Mouse (Mus musculus) MEL-GATA-1-ER (cell line): ENCODE measurements around the gene Errfi1.
A peak's percentile ranks its signal among the peaks of the same experiment; 100 is the strongest.

Source experiments
- DNase-seq: peaks from one replicate; pipeline ENCODE4 v3.0.0-alpha.2; 2012; ENCODE audit warnings: low read depth; ENCODE audit errors: extremely low read depth

The Errfi1 gene

GRCm38 (mm10) chr4:150853680-150854461 lies at the start of gene Errfi1:
Gene Errfi1, plus strand, starts transcription at chr4:150853919.
- no peak for DNase-seq

DNA sequence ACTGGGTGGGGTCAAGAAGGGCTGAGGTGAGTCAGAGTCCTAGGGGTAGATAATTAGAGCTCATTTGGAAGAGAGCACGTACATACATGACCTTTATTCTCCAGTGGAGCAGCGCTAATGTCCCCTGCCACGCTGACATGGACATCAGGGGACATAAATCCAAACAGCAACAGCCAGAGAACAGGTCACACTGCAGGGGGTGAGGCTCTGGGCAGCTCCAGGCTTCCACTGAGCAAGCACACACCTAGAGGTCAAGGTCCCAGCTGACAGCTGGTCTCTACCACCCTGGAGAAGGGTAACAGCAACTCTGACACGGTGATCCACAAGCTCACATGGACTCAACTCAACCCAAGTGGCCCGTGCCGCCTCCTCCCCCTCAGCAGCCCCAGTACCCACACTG lies 49.5 kb upstream of the Errfi1 start:
- no peak for DNase-seq

DNA sequence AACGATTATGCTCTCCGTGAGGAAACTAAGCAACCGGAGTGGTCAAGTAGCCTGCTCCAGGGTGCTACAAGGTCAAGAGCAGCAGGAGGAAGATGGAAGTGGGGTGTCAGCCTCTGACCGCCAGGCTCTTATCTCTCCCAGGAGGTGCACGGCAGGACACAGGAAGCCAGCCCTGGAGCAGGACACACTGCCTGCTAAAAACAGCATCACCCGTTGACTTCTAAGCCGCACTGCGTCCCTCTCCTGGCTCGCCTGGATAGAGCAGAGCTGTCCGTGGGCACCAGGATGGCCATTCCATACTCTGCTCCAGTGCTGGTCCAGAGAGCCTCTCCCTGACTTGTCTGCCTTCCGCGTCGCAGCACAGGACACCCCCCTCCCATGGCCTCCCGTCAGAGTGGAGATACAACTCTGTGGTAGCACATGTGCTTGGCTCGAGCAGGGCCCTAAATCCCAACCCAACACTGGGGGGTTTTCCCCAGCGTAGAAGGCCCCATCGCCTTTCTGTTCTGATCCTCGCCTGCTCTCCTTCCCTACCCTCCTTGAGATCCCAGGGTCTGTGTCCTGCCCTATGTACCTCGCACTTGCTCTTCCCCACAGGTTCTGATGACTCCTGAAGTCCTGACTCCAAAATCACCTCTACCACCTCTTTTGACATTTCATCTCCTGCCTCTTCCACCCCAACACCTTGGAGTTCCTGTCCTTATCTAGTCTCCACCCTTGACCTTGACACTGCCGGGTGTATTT lies 45.8 kb upstream of the Errfi1 start:
- DNase-seq, result no peak

- peak; percentile 73 for DNase-seq
These were observed 45.3 kb upstream of the Errfi1 start for GRCm38 (mm10) chr4:150808471-150808847.

DNA sequence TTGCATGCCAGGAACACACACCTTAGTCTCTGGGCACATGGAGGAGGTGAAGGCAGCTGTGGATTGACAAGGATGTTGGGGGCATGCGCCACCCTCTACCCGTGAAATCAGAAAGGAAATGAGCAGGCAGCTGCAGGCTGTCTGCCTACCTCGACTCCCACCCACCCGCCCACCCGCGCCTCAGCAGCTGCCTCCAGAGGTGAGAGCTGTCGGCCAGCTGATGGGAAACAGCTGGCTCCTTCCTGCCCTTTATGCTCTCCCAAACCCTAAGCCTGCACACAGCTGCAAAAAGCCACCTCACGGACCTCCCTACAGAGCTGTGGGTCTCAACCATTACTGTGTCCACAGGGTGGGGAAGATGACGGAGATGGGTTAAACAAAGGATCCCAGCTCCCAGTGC lies 44.4 kb upstream of the Errfi1 start:
- DNase-seq, result no peak

DNA sequence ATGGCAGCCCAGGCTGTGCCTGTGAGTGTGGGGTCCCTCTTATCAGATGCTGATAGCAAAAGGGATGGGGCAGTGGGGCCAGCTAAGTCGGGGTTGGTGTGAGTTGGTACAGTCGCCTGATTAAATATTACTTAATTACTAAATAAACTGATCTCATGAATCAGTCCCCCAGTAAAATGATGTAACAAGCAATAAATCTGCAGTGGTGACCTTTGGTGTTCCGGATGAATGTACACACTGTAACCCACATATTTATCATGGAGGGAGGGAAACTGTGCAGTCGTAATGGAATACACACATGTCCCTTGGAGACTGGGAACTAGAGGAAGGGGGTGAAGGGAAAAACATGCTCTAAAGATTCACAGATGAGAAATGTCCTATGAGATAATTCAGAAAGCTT lies 38.6 kb upstream of the Errfi1 start:
- no peak for DNase-seq

DNA sequence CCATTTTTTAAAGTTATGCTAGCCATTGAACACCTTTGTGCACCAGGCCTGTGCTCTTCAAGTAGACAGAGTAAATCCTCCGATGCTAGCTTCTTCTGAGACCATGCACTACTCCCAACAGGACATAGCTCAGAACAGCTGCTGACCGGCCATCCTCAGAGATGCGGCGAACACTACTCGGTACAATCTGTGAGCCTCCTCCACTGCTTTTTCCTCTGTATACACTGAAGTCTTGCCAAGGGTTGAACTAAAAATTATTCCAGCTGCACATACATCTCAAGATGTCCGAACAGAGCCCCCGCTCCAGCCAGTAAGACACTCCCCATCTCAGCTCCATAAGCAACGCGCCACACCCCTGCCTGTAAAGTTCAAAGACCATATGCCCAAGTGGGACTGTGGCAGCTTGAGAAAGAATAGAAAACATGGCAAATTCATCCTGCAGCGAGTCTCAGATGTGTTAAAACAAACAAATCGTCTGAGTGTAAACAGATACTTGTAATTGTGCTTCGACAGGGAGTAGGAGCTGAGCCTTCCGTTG lies 37.2 kb upstream of the Errfi1 start:
- no peak for DNase-seq

- DNase-seq, result no peak
These were observed 34.4 kb upstream of the Errfi1 start for GRCm38 (mm10) chr4:150819126-150819910.

DNA sequence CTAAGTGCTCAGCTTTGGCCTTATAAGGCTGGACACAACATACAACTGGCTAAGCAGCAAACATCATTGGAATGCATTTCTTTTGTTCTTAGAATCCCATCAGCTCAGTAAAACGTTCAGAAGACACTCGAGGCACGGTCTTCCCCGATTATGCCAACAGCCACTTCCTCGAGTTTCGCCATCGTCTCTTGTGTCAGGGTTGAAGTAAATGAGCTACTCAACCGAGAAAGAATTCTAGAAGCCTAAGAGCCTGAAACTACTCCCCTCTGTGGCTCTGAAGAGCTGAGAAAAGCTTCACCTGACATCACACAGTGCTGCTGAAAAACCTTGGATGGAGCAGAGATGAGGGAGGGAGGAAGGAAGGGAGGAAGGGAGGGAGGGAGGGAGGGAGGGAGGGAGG lies 32.3 kb upstream of the Errfi1 start:
- DNase-seq, result no peak

GRCm38 (mm10) chr4:150822624-150823023 lies 31.1 kb upstream of the Errfi1 start:
- no peak for DNase-seq

DNA sequence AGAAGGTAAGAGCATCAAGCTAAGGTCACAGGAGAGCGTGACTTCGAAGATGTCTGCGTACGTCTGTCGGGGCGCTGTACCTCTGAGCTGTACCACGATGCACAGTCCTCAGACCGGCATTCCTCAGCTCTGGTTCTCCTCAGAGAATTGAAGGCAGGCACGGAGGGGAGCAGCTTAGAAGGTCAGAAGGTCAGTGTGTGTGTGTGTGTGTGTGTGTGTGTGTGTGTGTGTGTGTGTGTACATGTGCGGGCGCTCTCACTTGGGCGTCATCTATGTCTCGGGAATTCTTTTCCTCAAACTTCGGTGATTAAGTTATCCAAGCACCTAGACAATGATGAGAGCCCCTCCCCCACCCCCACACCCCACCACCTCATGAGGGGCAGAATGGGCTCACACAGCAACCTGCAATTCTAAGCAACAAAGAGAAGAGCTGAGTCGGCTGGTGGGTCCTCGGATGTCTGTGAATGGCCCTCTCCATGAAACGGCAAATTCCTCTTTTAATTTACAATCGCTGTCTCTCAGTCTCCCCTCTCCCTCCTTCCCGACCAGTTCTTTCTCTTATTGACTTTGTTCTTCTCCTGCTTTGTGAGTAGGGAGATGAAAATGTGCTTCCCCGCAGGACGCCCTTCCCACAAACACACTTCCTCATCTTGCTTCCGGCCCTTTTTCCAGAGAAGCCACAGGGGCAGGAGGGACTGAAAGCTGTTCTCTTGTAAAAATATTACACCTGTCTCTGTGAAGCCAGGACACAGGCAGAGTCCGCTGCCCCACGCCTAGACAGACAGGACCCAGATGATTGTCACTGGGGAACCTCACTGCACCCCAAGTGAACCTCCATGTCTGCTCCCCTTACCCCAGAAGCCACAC lies 29.9 kb upstream of the Errfi1 start:
- peak; percentile 38 for DNase-seq

GRCm38 (mm10) chr4:150824877-150825276 lies 28.8 kb upstream of the Errfi1 start:
- DNase-seq, result peak; percentile 27

- no peak for DNase-seq
These were observed 28.2 kb upstream of the Errfi1 start for GRCm38 (mm10) chr4:150825531-150825930.

GRCm38 (mm10) chr4:150831321-150831720 lies 22.4 kb upstream of the Errfi1 start:
- peak; percentile 70 for DNase-seq

GRCm38 (mm10) chr4:150831941-150832340 lies 21.8 kb upstream of the Errfi1 start:
- peak; percentile 56 for DNase-seq

- no peak for DNase-seq
These were observed 18.6 kb upstream of the Errfi1 start for GRCm38 (mm10) chr4:150835163-150835562.

- DNase-seq, result no peak
These were observed 17.5 kb upstream of the Errfi1 start for GRCm38 (mm10) chr4:150836258-150836657.

DNA sequence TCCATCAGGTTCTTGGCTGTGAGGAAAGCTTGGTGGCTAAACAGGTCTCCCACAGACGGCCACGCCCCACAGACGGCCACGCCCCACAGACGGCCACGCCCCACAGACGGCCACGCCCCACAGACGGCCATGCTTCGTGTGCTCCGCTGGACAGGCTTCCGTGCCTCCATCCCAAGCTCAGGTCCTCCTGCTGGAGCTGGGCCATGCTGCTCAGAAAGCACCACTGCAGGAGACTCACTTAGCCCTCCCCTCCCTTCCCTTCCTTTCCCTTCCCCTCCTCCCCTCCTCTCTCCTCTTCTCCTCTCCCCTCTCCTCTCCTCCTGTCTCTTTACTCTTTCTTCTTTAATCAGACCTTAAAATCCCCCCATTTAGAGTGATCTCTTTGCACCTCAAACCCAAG lies 16.8 kb upstream of the Errfi1 start:
- no peak for DNase-seq

GRCm38 (mm10) chr4:150837458-150837857 lies 16.3 kb upstream of the Errfi1 start:
- no peak for DNase-seq

- DNase-seq, result no peak
These were observed 11.7 kb upstream of the Errfi1 start for GRCm38 (mm10) chr4:150842045-150842444.

- DNase-seq, result no peak
These were observed 10.5 kb upstream of the Errfi1 start for GRCm38 (mm10) chr4:150843181-150843580.
